In the genomic region with DNA sequence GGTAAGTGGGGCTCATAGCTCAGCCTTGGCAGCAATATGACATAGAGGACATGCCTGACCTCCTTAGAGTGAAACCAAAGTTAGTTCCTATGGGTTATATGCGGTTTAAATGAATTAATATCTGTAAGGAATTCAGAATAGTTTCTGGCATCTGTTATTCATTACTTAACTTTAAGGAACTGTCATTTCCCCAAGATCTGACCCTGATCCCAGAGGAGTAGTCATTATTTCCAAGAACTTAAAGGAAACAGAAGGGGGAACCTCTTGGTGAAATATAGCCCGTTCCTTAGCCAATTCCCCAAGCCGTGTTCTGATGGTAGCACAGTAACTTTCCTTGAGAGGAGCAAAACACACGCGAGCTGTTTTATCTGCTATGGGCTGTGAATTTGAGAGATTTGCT, we compare ENCODE assay signal across 29 mouse cellular contexts.
"Had no signal": no experiment of that assay in that cellular context is flagged by ENCODE, and none has a peak within 500 bp of the region (broad histone marks: within the 10 kb centered on the region; RNA-seq: fewer than 3 reads in every experiment).

No protein-coding gene starts in this region.

- H3K27ac ChIP-seq: gastrocnemius, adult 2 months; heart, embryonic 10.5 days; hindbrain, embryonic 10.5 days; hindbrain, embryonic 12.5 days; hindbrain, embryonic 14.5 days; intestine, embryonic 15.5 days; kidney, embryonic 15.5 days; layer of hippocampus, adult 2 months; left cerebral cortex, adult 2 months; limb, embryonic 10.5 days; limb, embryonic 12.5 days; liver, embryonic 13.5 days; liver, embryonic 15.5 days had no signal

- H3K4me3 ChIP-seq: gastrocnemius, adult 2 months; heart, embryonic 10.5 days; heart, embryonic 12.5 days; hindbrain, embryonic 10.5 days; hindbrain, embryonic 12.5 days; intestine, embryonic 15.5 days; kidney, embryonic 15.5 days; layer of hippocampus, adult 2 months; left cerebral cortex, adult 2 months; limb, embryonic 10.5 days; limb, embryonic 12.5 days; liver, embryonic 13.5 days; liver, embryonic 15.5 days had no signal

- H3K4me2 ChIP-seq: heart, embryonic 12.5 days; hindbrain, embryonic 12.5 days; hindbrain, embryonic 14.5 days; intestine, embryonic 15.5 days; kidney, embryonic 15.5 days; limb, embryonic 12.5 days; liver, embryonic 11.5 days; liver, embryonic 13.5 days; liver, embryonic 15.5 days had no signal

- DNase-seq: gastrocnemius, adult 2 months; gastrocnemius, postnatal 10 days; gastrocnemius, postnatal 36 days; heart, adult 18-20 months; heart, postnatal 10 days; heart, postnatal 4 days; kidney, adult 2 months; kidney, adult 9 months; kidney, postnatal 10 days; kidney, postnatal 25 days; kidney, postnatal 4 days; liver; liver, embryonic 13.5 days had no signal

- H3K9ac ChIP-seq: heart, embryonic 12.5 days; hindbrain, embryonic 12.5 days; hindbrain, embryonic 14.5 days; intestine, embryonic 15.5 days; kidney, embryonic 15.5 days; limb, embryonic 12.5 days; liver, embryonic 13.5 days; liver, embryonic 15.5 days had no signal

- H3K36me3 ChIP-seq: heart, embryonic 10.5 days; heart, embryonic 12.5 days; hindbrain, embryonic 10.5 days; hindbrain, embryonic 12.5 days; intestine, embryonic 15.5 days; kidney, embryonic 15.5 days; limb, embryonic 10.5 days; limb, embryonic 12.5 days; liver, embryonic 13.5 days; liver, embryonic 15.5 days had no signal

- H3K4me1 ChIP-seq: heart, embryonic 10.5 days; heart, embryonic 12.5 days; hindbrain, embryonic 12.5 days; intestine, embryonic 15.5 days; kidney, embryonic 15.5 days; liver, embryonic 13.5 days; liver, embryonic 15.5 days had no signal

- H3K27me3 ChIP-seq: hindbrain, embryonic 12.5 days; liver, embryonic 13.5 days; liver, embryonic 15.5 days had no signal

- H3K9me3 ChIP-seq: heart, embryonic 10.5 days; heart, embryonic 12.5 days; hindbrain, embryonic 10.5 days; hindbrain, embryonic 12.5 days; intestine, embryonic 15.5 days; kidney, embryonic 15.5 days; limb, embryonic 10.5 days; limb, embryonic 12.5 days; liver, embryonic 13.5 days; liver, embryonic 15.5 days had no signal

- ATAC-seq: hindbrain, embryonic 16.5 days; inflammation-experienced regulatory T-cells, adult 6 months; intestine, embryonic 15.5 days; intestine, postnatal 0 days had no signal
